Mouse (Mus musculus): ENCODE data around the gene Otx2.
"Not testable (repeated sequence)": the region's sequence is repeated elsewhere in the genome, so short reads cannot be mapped to it uniquely, and the experiment has no call there.

The Otx2 gene

GRCm38 (mm10) chr14:48653676-48654510 lies 19.7 kb downstream of the Otx2 start:
- DNase-seq (ENCODE audit: low read depth, low spot score), result no peak

GRCm38 (mm10) chr14:48653081-48653480 lies 20.5 kb downstream of the Otx2 start:
- DNase-seq (ENCODE audit: low read depth, low spot score), result no peak

GRCm38 (mm10) chr14:48652256-48652655 lies 21.4 kb downstream of the Otx2 start:
- DNase-seq (ENCODE audit: low read depth, low spot score), result no peak

GRCm38 (mm10) chr14:48651471-48652211 lies 22.0 kb downstream of the Otx2 start:
- no peak for DNase-seq (ENCODE audit: low read depth, low spot score)

- DNase-seq (ENCODE audit: low read depth, low spot score), result no peak
These were observed 31.9 kb downstream of the Otx2 start for GRCm38 (mm10) chr14:48641462-48642395.

- no peak for DNase-seq (ENCODE audit: low read depth, low spot score)
These were observed 40.5 kb downstream of the Otx2 start for GRCm38 (mm10) chr14:48633141-48633540.

GRCm38 (mm10) chr14:48632335-48632734 lies 41.3 kb downstream of the Otx2 start:
- no peak for DNase-seq (ENCODE audit: low read depth, low spot score)

- DNase-seq (ENCODE audit: low read depth, low spot score), result no peak
These were observed 42.1 kb downstream of the Otx2 start for GRCm38 (mm10) chr14:48631486-48631885.

- no peak for DNase-seq (ENCODE audit: low read depth, low spot score)
These were observed 44.2 kb downstream of the Otx2 start for GRCm38 (mm10) chr14:48629404-48629803.

- no peak for DNase-seq (ENCODE audit: low read depth, low spot score)
These were observed 47.3 kb downstream of the Otx2 start for GRCm38 (mm10) chr14:48626271-48626670.

GRCm38 (mm10) chr14:48625331-48625694 lies 48.3 kb downstream of the Otx2 start:
- no peak for DNase-seq (ENCODE audit: low read depth, low spot score)

GRCm38 (mm10) chr14:48624596-48625330 lies 48.9 kb downstream of the Otx2 start:
- DNase-seq (ENCODE audit: low read depth, low spot score), result no peak

- not testable (repeated sequence) for DNase-seq (ENCODE audit: low read depth, low spot score)
These were observed 50.9 kb downstream of the Otx2 start for GRCm38 (mm10) chr14:48622726-48623125.

GRCm38 (mm10) chr14:48616361-48616760 lies 57.3 kb downstream of the Otx2 start:
- no peak for DNase-seq (ENCODE audit: low read depth, low spot score)

GRCm38 (mm10) chr14:48608641-48609310 lies 64.8 kb downstream of the Otx2 start:
- no peak for DNase-seq (ENCODE audit: low read depth, low spot score)
